Mouse (Mus musculus): ENCODE results near the gene Serpine1. TPM values are rescaled to one million over a fixed set of nuclear protein-coding genes. Genes with fewer than 3 reads are reported as not detected.

Serpine1 gene
- polyA plus RNA-seq, 1 experiment, result 1.2 TPM

GRCm38 (mm10) chr5:137114891-137115561 lies 43.0 kb upstream of the Serpine1 start:
- Histone ChIP-seq H3K27ac (ENCODE audit: insufficient read depth, low read depth, low read length) (peak overlapping the region; percentile 17; the same call in 1 of the 2 replicates), H3K27me3 (ENCODE audit: control insufficient read depth, insufficient read depth, low read length) (no peaks in the 10 kb centered on the region), H3K4me1 (ENCODE audit: control insufficient read depth, insufficient read depth, insufficient read length, low read length) (peaks cover 22% of the 10 kb centered on the region), H3K4me3 (ENCODE audit: low read depth, low read length) (peak overlapping the region; percentile 88), H3K36me3 (ENCODE audit: control insufficient read depth, insufficient read depth, low read length) (peaks cover 27% of the 10 kb centered on the region)
- 67% methylated on average over 9 of the region's 9 CpGs for WGBS
- TF ChIP-seq POLR2A (IDR thresholded peaks at IDR 0.05; ENCODE audit: low read depth, low read length) (no peak), CTCF (IDR thresholded peaks at IDR 0.05; ENCODE audit: extremely low read depth, insufficient read length, insufficient replicate concordance, low read depth, low read length) (no peak)

- no peaks in the 10 kb centered on the region for H3K27me3 ChIP-seq (ENCODE audit: control insufficient read depth, insufficient read depth, low read length)
- H3K4me3 ChIP-seq (ENCODE audit: low read depth, low read length), result no peak overlapping the region
- TF ChIP-seq CTCF (IDR thresholded peaks at IDR 0.05; ENCODE audit: extremely low read depth, insufficient read length, insufficient replicate concordance, low read depth, low read length), result no peak
- no peak for TF ChIP-seq POLR2A (IDR thresholded peaks at IDR 0.05; ENCODE audit: low read depth, low read length)
- H3K4me1 ChIP-seq (ENCODE audit: control insufficient read depth, insufficient read depth, insufficient read length, low read length), result peaks cover 23% of the 10 kb centered on the region
- H3K27ac ChIP-seq (ENCODE audit: insufficient read depth, low read depth, low read length), result no peak overlapping the region
- 91% methylated on average over 5 of the region's 5 CpGs for WGBS
- H3K36me3 ChIP-seq (ENCODE audit: control insufficient read depth, insufficient read depth, low read length), result peaks cover 27% of the 10 kb centered on the region
These were observed 39.7 kb upstream of the Serpine1 start for GRCm38 (mm10) chr5:137111542-137112408.

GRCm38 (mm10) chr5:137110863-137111262 lies 38.8 kb upstream of the Serpine1 start:
- WGBS, result 90% methylated on average over 12 of the region's 12 CpGs
- no peaks in the 10 kb centered on the region for H3K27me3 ChIP-seq (ENCODE audit: control insufficient read depth, insufficient read depth, low read length)
- no peak overlapping the region for H3K27ac ChIP-seq (ENCODE audit: insufficient read depth, low read depth, low read length)
- peaks cover 27% of the 10 kb centered on the region for H3K36me3 ChIP-seq (ENCODE audit: control insufficient read depth, insufficient read depth, low read length)
- H3K4me3 ChIP-seq (ENCODE audit: low read depth, low read length), result no peak overlapping the region
- TF ChIP-seq POLR2A (IDR thresholded peaks at IDR 0.05; ENCODE audit: low read depth, low read length) (no peak), CTCF (IDR thresholded peaks at IDR 0.05; ENCODE audit: extremely low read depth, insufficient read length, insufficient replicate concordance, low read depth, low read length) (no peak)
- peaks cover 18% of the 10 kb centered on the region for H3K4me1 ChIP-seq (ENCODE audit: control insufficient read depth, insufficient read depth, insufficient read length, low read length)

GRCm38 (mm10) chr5:137109941-137110593 lies 38.0 kb upstream of the Serpine1 start:
- Histone ChIP-seq H3K27me3 (ENCODE audit: control insufficient read depth, insufficient read depth, low read length) (no peaks in the 10 kb centered on the region), H3K27ac (ENCODE audit: insufficient read depth, low read depth, low read length) (no peak overlapping the region), H3K36me3 (ENCODE audit: control insufficient read depth, insufficient read depth, low read length) (peaks cover 27% of the 10 kb centered on the region), H3K4me3 (ENCODE audit: low read depth, low read length) (no peak overlapping the region), H3K4me1 (ENCODE audit: control insufficient read depth, insufficient read depth, insufficient read length, low read length) (peaks cover 16% of the 10 kb centered on the region)
- no peak for TF ChIP-seq POLR2A (IDR thresholded peaks at IDR 0.05; ENCODE audit: low read depth, low read length)
- TF ChIP-seq CTCF (IDR thresholded peaks at IDR 0.05; ENCODE audit: extremely low read depth, insufficient read length, insufficient replicate concordance, low read depth, low read length), result no peak
- 56% methylated on average over 25 of the region's 25 CpGs for WGBS

GRCm38 (mm10) chr5:137108111-137108510 lies 36.0 kb upstream of the Serpine1 start:
- Histone ChIP-seq H3K4me1 (ENCODE audit: control insufficient read depth, insufficient read depth, insufficient read length, low read length) (peaks cover 8% of the 10 kb centered on the region), H3K27ac (ENCODE audit: insufficient read depth, low read depth, low read length) (no peak overlapping the region), H3K27me3 (ENCODE audit: control insufficient read depth, insufficient read depth, low read length) (no peaks in the 10 kb centered on the region), H3K4me3 (ENCODE audit: low read depth, low read length) (no peak overlapping the region), H3K36me3 (ENCODE audit: control insufficient read depth, insufficient read depth, low read length) (peaks cover 10% of the 10 kb centered on the region)
- 74% methylated on average over 6 of the region's 6 CpGs for WGBS
- no peak for TF ChIP-seq POLR2A (IDR thresholded peaks at IDR 0.05; ENCODE audit: low read depth, low read length)
- TF ChIP-seq CTCF (IDR thresholded peaks at IDR 0.05; ENCODE audit: extremely low read depth, insufficient read length, insufficient replicate concordance, low read depth, low read length), result no peak

DNA sequence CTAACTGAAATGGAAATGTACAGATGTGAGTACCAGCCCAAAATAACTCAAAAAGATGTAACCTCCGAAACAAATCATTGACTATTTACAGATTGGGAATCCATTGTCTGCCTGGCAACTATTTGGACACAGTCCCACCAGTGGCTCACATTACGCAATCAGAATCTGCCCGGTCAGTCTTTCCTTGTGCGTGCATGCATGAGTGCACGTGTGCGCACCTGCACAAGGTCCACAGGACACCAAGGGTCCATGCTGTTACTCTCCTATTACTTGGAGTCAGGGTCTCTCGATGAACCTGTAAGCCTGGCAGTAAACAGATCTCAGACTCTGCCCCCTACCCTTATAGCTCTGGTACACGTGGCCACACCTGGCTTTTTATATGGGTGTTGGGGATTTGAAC lies 35.6 kb upstream of the Serpine1 start:
- H3K27ac ChIP-seq (ENCODE audit: insufficient read depth, low read depth, low read length), result no peak overlapping the region
- TF ChIP-seq CTCF (IDR thresholded peaks at IDR 0.05; ENCODE audit: extremely low read depth, insufficient read length, insufficient replicate concordance, low read depth, low read length), result no peak
- peaks cover 6% of the 10 kb centered on the region; the same call in 1 of the 2 replicates for H3K36me3 ChIP-seq (ENCODE audit: control insufficient read depth, insufficient read depth, low read length)
- no peaks in the 10 kb centered on the region for H3K27me3 ChIP-seq (ENCODE audit: control insufficient read depth, insufficient read depth, low read length)
- 71% methylated on average over 8 of the region's 8 CpGs for WGBS
- no peak overlapping the region for H3K4me3 ChIP-seq (ENCODE audit: low read depth, low read length)
- H3K4me1 ChIP-seq (ENCODE audit: control insufficient read depth, insufficient read depth, insufficient read length, low read length), result peaks cover 4% of the 10 kb centered on the region

DNA sequence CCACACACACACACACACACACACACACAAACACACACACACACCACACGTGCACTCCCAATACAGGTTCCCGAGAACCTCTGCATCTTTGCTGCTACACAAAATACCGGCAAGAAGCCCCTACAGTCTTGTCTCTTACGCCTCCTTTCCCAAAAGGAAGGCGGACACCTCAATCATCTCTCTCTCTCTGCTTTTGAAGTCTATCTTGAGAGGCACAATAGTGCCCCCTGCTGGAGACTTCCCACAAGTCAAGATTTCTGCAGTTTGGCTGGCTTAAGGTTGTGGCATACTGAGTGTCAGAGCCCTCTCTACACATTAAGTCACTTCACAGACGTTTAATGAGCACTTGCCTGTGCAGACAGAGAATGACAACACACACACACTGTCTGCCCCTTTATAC lies 35.0 kb upstream of the Serpine1 start:
- Histone ChIP-seq H3K27ac (ENCODE audit: insufficient read depth, low read depth, low read length) (no peak overlapping the region), H3K4me1 (ENCODE audit: control insufficient read depth, insufficient read depth, insufficient read length, low read length) (peaks cover 4% of the 10 kb centered on the region), H3K36me3 (ENCODE audit: control insufficient read depth, insufficient read depth, low read length) (0 out of 2 replicates have a peak, but pooled peaks cover 2% of the 10 kb centered on the region), H3K27me3 (ENCODE audit: control insufficient read depth, insufficient read depth, low read length) (no peaks in the 10 kb centered on the region), H3K4me3 (ENCODE audit: low read depth, low read length) (no peak overlapping the region)
- TF ChIP-seq CTCF (IDR thresholded peaks at IDR 0.05; ENCODE audit: extremely low read depth, insufficient read length, insufficient replicate concordance, low read depth, low read length) (peak; percentile 65; the same call in 1 of the 2 replicates), POLR2A (IDR thresholded peaks at IDR 0.05; ENCODE audit: low read depth, low read length) (no peak)
- WGBS, result 22% methylated on average over 6 of the region's 6 CpGs

Data from small intestine, adult 2 months (tissue).